Mouse (Mus musculus) left cerebral cortex, postnatal 10 days (tissue): ENCODE data around the gene Gabrb2. TPM values are rescaled to one million over a fixed set of nuclear protein-coding genes. Genes with fewer than 3 reads are reported as not detected.

ENCODE experiments used
- DNase-seq, 2 experiments: peaks; one replicate each; pipeline ENCODE4 v3.0.0; 2021 to 2022; ENCODE audit warnings: low spot score in 2 of 2, mixed read lengths in 1 of 2; ENCODE audit errors: extremely low spot score in 1 of 2
- intact Hi-C: fragments of 180-260 bp; cut with DNase I; formaldehyde crosslinking; loops from one replicate; pipeline ENCODE4 v1.15.1; 2025
- total RNA-seq, 2 experiments: library from RNA; stranded (reverse); gene quantifications; 2 replicates each; pipeline ENCODE4 v1.2.3; 2021

The Gabrb2 gene
- total RNA-seq, 2 experiments from 2014 or later = 152 to 163 TPM

GRCm38 (mm10) chr11:42505911-42506310 lies 86.4 kb downstream of the Gabrb2 start:
- intact Hi-C loops = no loop called here
- DNase-seq = no peak

- intact Hi-C loops = no loop called here
- no peak for DNase-seq
Observed at GRCm38 (mm10) chr11:42521960-42522359, 102.4 kb downstream of the Gabrb2 start.

- no peak for DNase-seq
Observed at GRCm38 (mm10) chr11:42528226-42528881, 108.8 kb downstream of the Gabrb2 start.

GRCm38 (mm10) chr11:42532577-42532976 lies 113.0 kb downstream of the Gabrb2 start:
- intact Hi-C loops = no loop called here
- no peak for DNase-seq

More at GRCm38 (mm10) chr11:42528226-42528881, 108.8 kb downstream of the Gabrb2 start:
- intact Hi-C loops = no loop called here

- intact Hi-C loops = no loop called here
- DNase-seq = no peak
Observed at GRCm38 (mm10) chr11:42535286-42535685, 115.7 kb downstream of the Gabrb2 start.

GRCm38 (mm10) chr11:42535861-42536260 lies 116.3 kb downstream of the Gabrb2 start:
- no peak for DNase-seq
- intact Hi-C loops = no loop called here

GRCm38 (mm10) chr11:42542861-42543260 lies 123.3 kb downstream of the Gabrb2 start:
- intact Hi-C loops = no loop called here

GRCm38 (mm10) chr11:42566023-42566422 lies 146.5 kb downstream of the Gabrb2 start:
- intact Hi-C loops = no loop called here
- DNase-seq = peak in 1 of 2 experiments; percentile 5

More at GRCm38 (mm10) chr11:42542861-42543260, 123.3 kb downstream of the Gabrb2 start:
- DNase-seq = no peak

- intact Hi-C loops = no loop called here
- DNase-seq = no peak
Observed at GRCm38 (mm10) chr11:42571467-42571866, 151.9 kb downstream of the Gabrb2 start.

- no peak for DNase-seq
- intact Hi-C loops = no loop called here
Observed at GRCm38 (mm10) chr11:42575146-42575873, 155.8 kb downstream of the Gabrb2 start.

- intact Hi-C loops = no loop called here
- DNase-seq = no peak
Observed at GRCm38 (mm10) chr11:42579804-42580203, 160.2 kb downstream of the Gabrb2 start.

GRCm38 (mm10) chr11:42581123-42581522 lies 161.6 kb downstream of the Gabrb2 start:
- no peak for DNase-seq
- intact Hi-C loops = no loop called here

GRCm38 (mm10) chr11:42581753-42582152 lies 162.2 kb downstream of the Gabrb2 start:
- intact Hi-C loops = no loop called here
- DNase-seq = no peak

- no peak for DNase-seq
- intact Hi-C loops = no loop called here
Observed at GRCm38 (mm10) chr11:42592418-42592817, 172.9 kb downstream of the Gabrb2 start.

- DNase-seq = peak; percentile 22 to 46
- intact Hi-C loops = no loop called here
Observed at GRCm38 (mm10) chr11:42606225-42606624, 186.7 kb downstream of the Gabrb2 start.

GRCm38 (mm10) chr11:42609128-42609763 lies 189.7 kb downstream of the Gabrb2 start:
- intact Hi-C loops = no loop called here
- no peak for DNase-seq

GRCm38 (mm10) chr11:42618195-42618594 lies 198.6 kb downstream of the Gabrb2 start:
- no peak for DNase-seq
- intact Hi-C loops = no loop called here

GRCm38 (mm10) chr11:42621109-42621508 lies 201.6 kb downstream of the Gabrb2 start:
- intact Hi-C loops = no loop called here
- peak in 1 of 2 experiments; percentile 17 for DNase-seq

GRCm38 (mm10) chr11:42650111-42650510 lies 230.6 kb downstream of the Gabrb2 start:
- intact Hi-C loops = no loop called here

GRCm38 (mm10) chr11:42651572-42651971 lies 232.0 kb downstream of the Gabrb2 start:
- no peak for DNase-seq
- intact Hi-C loops = no loop called here

More at GRCm38 (mm10) chr11:42650111-42650510, 230.6 kb downstream of the Gabrb2 start:
- DNase-seq = no peak
